Mouse (Mus musculus) midbrain, embryonic 14.5 days (tissue): Measurements from ENCODE around the gene Lat. TPM values are rescaled to one million over a fixed set of nuclear protein-coding genes. Genes with fewer than 3 reads are reported as not detected.

Experiments used
- ATAC-seq: fragments of 200-750 bp; cut with Nextera tagmentation; 2 replicates; pipeline ENCODE4 v1.8.0; 2017; ENCODE audit warnings: moderate number of reproducible peaks, moderate library complexity; ENCODE audit not compliant: low FRiP score, low TSS enrichment
- DNase-seq: peaks from one replicate; pipeline ENCODE4 v3.0.0-alpha.2; 2015
- H3K27ac ChIP-seq: fragments of 300-500 bp; sonication (generic); replicated peaks from 2 replicates; pipeline ENCODE4 v1.5.1; 2014; ENCODE audit warnings: mild to moderate bottlenecking, low read depth, low read length, moderate library complexity
- H3K27me3 ChIP-seq: fragments of 300-500 bp; sonication (generic); 2 replicates; pipeline ENCODE4 v1.6.1; 2014; ENCODE audit warnings: low read length, control low read depth, mixed read lengths; ENCODE audit not compliant: control insufficient read depth, insufficient read depth
- H3K36me3 ChIP-seq: fragments of 300-500 bp; sonication (generic); 2 replicates; pipeline ENCODE4 v1.6.1; 2014; ENCODE audit warnings: low read length, control low read depth; ENCODE audit not compliant: control insufficient read depth, insufficient read depth
- H3K4me1 ChIP-seq: fragments of 300-500 bp; sonication (generic); 2 replicates; pipeline ENCODE4 v1.6.1; 2014; ENCODE audit warnings: mild to moderate bottlenecking, antibody characterized with exemption, low read length, control low read depth; ENCODE audit not compliant: control insufficient read depth, insufficient read depth
- H3K4me2 ChIP-seq: fragments of 300-500 bp; sonication (generic); 2 replicates; pipeline ENCODE4 v1.6.1; 2014; ENCODE audit warnings: mild to moderate bottlenecking, low read length, moderate library complexity
- H3K4me3 ChIP-seq: fragments of 300-500 bp; sonication (generic); replicated peaks from 2 replicates; pipeline ENCODE4 v1.5.1; 2014; ENCODE audit warnings: low read depth, low read length
- H3K9ac ChIP-seq: fragments of 300-500 bp; sonication (generic); replicated peaks from 2 replicates; pipeline ENCODE4 v1.6.1; 2014; ENCODE audit warnings: mild to moderate bottlenecking, low read length, moderate library complexity
- H3K9me3 ChIP-seq: fragments of 300-500 bp; sonication (generic); 2 replicates; pipeline ENCODE4 v1.6.1; 2016; ENCODE audit warnings: low read length, control low read depth, mixed read lengths; ENCODE audit not compliant: control insufficient read depth
- WGBS: fragments of 180-500 bp; shearing (Covaris S2); extraction: QIAGEN DNeasy Blood & Tissue Kit; methylation state at CpG from one replicate; pipeline ENCODE4 v1.1.7; 2014; 5-methylcytosine and 5-hydroxymethylcytosine counted together
- polyA plus RNA-seq: library from polyadenylated mRNA; unstranded; fragments of >200 nt; fragmentation: Nextera tagmentation; extraction: Ambion mirVana; gene quantifications from 2 replicates; pipeline ENCODE4 v1.2.1, GENCODE M21; 2014

The Lat gene
- polyA plus RNA-seq, 1 experiment from 2014 or later: 0.92 TPM

GRCm38 (mm10) chr7:126376903-126377277, 7.5 kb upstream of the Lat start:
- peaks cover 9% of the 10 kb centered on the region for H3K4me1 ChIP-seq
- DNase-seq (no peak), ATAC-seq (peak; percentile 63)
- no peaks in the 10 kb centered on the region for H3K9me3 ChIP-seq
- H3K27me3 ChIP-seq: no peaks in the 10 kb centered on the region
- H3K4me2 ChIP-seq: peak overlapping the region; percentile 97
- H3K4me3 ChIP-seq: peak overlapping the region; percentile 96
- H3K27ac ChIP-seq: peak overlapping the region; percentile 80
- peak overlapping the region; percentile 70 for H3K9ac ChIP-seq
- H3K36me3 ChIP-seq: peaks cover 23% of the 10 kb centered on the region
- under 1% methylated on average over 27 of the region's 27 CpGs for WGBS

DNA sequence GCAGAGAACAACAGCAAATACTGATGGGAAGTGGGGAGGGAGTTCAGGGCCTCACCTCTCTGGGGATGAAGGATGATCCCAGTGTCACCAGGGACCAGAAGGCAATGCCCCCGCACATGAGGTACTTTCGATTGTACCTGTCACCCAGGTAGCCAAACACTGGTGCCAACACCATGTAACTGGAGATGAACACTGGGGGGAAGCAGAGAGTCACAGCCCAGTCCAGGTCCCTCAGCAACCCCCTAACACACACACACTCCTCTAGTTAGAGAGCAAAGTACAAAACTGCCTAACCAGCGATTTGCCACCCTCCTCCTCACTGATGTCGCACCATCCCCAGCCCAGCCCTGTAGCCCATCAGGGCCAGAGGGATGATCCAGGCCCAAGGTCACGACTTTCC, 5.6 kb upstream of the Lat start:
- peaks cover 9% of the 10 kb centered on the region for H3K4me1 ChIP-seq
- H3K27me3 ChIP-seq: no peaks in the 10 kb centered on the region
- H3K4me2 ChIP-seq: no peak overlapping the region
- ATAC-seq: no peak
- DNase-seq: no peak
- H3K9me3 ChIP-seq: no peaks in the 10 kb centered on the region
- 80% methylated on average over 5 of the region's 5 CpGs for WGBS
- no peak overlapping the region for H3K27ac ChIP-seq
- H3K36me3 ChIP-seq: peaks cover 41% of the 10 kb centered on the region
- H3K4me3 ChIP-seq: no peak overlapping the region
- no peak overlapping the region for H3K9ac ChIP-seq

- Histone ChIP-seq H3K4me1 (peaks cover 9% of the 10 kb centered on the region), H3K36me3 (peaks cover 46% of the 10 kb centered on the region), H3K4me2 (no peak overlapping the region), H3K9me3 (no peaks in the 10 kb centered on the region), H3K9ac (no peak overlapping the region), H3K27me3 (no peaks in the 10 kb centered on the region), H3K27ac (no peak overlapping the region), H3K4me3 (no peak overlapping the region)
- DNase-seq (no peak), ATAC-seq (no peak)
- 88% methylated on average over 6 of the region's 6 CpGs for WGBS
These were observed 5.2 kb upstream of the Lat start for GRCm38 (mm10) chr7:126374526-126374925.

- Histone ChIP-seq H3K36me3 (peaks cover 57% of the 10 kb centered on the region), H3K4me2 (no peak overlapping the region), H3K4me1 (peaks cover 9% of the 10 kb centered on the region), H3K9me3 (no peaks in the 10 kb centered on the region), H3K27ac (no peak overlapping the region), H3K9ac (no peak overlapping the region), H3K27me3 (no peaks in the 10 kb centered on the region), H3K4me3 (no peak overlapping the region)
- WGBS: 84% methylated on average over 9 of the region's 9 CpGs
- DNase-seq: no peak
- no peak for ATAC-seq
These were observed 3.6 kb upstream of the Lat start for GRCm38 (mm10) chr7:126373007-126373406.

GRCm38 (mm10) chr7:126368367-126368766, 1.0 kb downstream of the Lat start:
- Histone ChIP-seq H3K9me3 (no peaks in the 10 kb centered on the region), H3K27me3 (no peaks in the 10 kb centered on the region), H3K27ac (no peak overlapping the region), H3K4me3 (no peak overlapping the region), H3K4me1 (no peaks in the 10 kb centered on the region), H3K36me3 (peaks cover 66% of the 10 kb centered on the region), H3K9ac (no peak overlapping the region), H3K4me2 (no peak overlapping the region)
- no peak for ATAC-seq
- WGBS: 89% methylated on average over 8 of the region's 8 CpGs
- DNase-seq: no peak

- Histone ChIP-seq H3K27ac (no peak overlapping the region), H3K9ac (no peak overlapping the region), H3K4me3 (no peak overlapping the region), H3K4me2 (no peak overlapping the region), H3K4me1 (no peaks in the 10 kb centered on the region), H3K9me3 (no peaks in the 10 kb centered on the region), H3K36me3 (peaks cover 59% of the 10 kb centered on the region), H3K27me3 (no peaks in the 10 kb centered on the region)
- no peak for DNase-seq
- 90% methylated on average over 10 of the region's 10 CpGs for WGBS
- no peak for ATAC-seq
These were observed 1.7 kb downstream of the Lat start for GRCm38 (mm10) chr7:126367636-126368035.

- WGBS: 84% methylated on average over 6 of the region's 6 CpGs
- DNase-seq (no peak), ATAC-seq (no peak)
- Histone ChIP-seq H3K27me3 (no peaks in the 10 kb centered on the region), H3K27ac (no peak overlapping the region), H3K9ac (no peak overlapping the region), H3K4me1 (no peaks in the 10 kb centered on the region), H3K4me2 (no peak overlapping the region), H3K4me3 (no peak overlapping the region), H3K36me3 (peaks cover 18% of the 10 kb centered on the region), H3K9me3 (no peaks in the 10 kb centered on the region)
These were observed 6.3 kb downstream of the Lat start for GRCm38 (mm10) chr7:126363038-126363437.

DNA sequence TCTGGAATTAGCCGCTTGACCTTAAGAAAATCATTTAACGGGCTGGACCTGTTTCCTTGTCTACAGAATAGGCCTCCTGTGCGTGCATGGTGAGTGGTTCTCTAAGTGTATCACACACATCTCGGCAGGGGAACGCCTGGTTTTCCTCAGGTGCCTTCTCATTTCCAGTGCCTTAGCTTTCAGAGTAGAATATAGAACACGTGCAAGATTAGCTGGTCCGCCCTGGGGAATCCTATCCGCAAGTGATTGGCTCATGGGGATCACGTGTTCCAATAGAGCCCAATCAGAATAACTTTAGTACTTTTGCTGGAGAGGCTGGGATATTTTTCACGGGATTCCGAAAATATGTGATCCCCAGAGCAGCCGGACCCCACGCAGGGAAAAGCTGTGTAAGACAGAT, 10.3 kb downstream of the Lat start:
- 77% methylated on average over 13 of the region's 13 CpGs for WGBS
- peak; percentile 23 for DNase-seq
- Histone ChIP-seq H3K27me3 (no peaks in the 10 kb centered on the region), H3K4me2 (no peak overlapping the region), H3K4me3 (no peak overlapping the region), H3K27ac (no peak overlapping the region), H3K4me1 (no peaks in the 10 kb centered on the region), H3K9ac (no peak overlapping the region), H3K36me3 (peaks cover 6% of the 10 kb centered on the region), H3K9me3 (no peaks in the 10 kb centered on the region)
- ATAC-seq: no peak

- DNase-seq: no peak
- Histone ChIP-seq H3K9ac (no peak overlapping the region), H3K36me3 (no peaks in the 10 kb centered on the region), H3K4me3 (no peak overlapping the region), H3K9me3 (no peaks in the 10 kb centered on the region), H3K27me3 (no peaks in the 10 kb centered on the region), H3K4me2 (no peak overlapping the region), H3K4me1 (no peaks in the 10 kb centered on the region), H3K27ac (no peak overlapping the region)
- no peak for ATAC-seq
- 95% methylated on average over 9 of the region's 9 CpGs for WGBS
These were observed 11.0 kb downstream of the Lat start for GRCm38 (mm10) chr7:126358413-126358812.
